Mouse (Mus musculus) heart, embryonic 11.5 days (tissue): ENCODE results near the gene Olfr1128. TPM values are rescaled to one million over a fixed set of nuclear protein-coding genes. Genes with fewer than 3 reads are reported as not detected.
"Not testable (repeated sequence)": the region's sequence is repeated elsewhere in the genome, so short reads cannot be mapped to it uniquely, and the experiment has no call there.

Experiments used
- ATAC-seq: fragments of 200-750 bp; cut with Nextera tagmentation; replicated peaks from 2 replicates; pipeline ENCODE4 v1.8.0; 2017; ENCODE audit warnings: moderate library complexity; ENCODE audit not compliant: insufficient number of reproducible peaks, low FRiP score, low TSS enrichment
- H3K27ac ChIP-seq: fragments of 300-500 bp; sonication (generic); 2 replicates; pipeline ENCODE4 v1.5.1; 2014; ENCODE audit warnings: mild to moderate bottlenecking, low read depth, low read length
- H3K27me3 ChIP-seq: fragments of 300-500 bp; sonication (generic); 2 replicates; pipeline ENCODE4 v1.6.1; 2014; ENCODE audit warnings: mild to moderate bottlenecking, low read length, mixed read lengths; ENCODE audit not compliant: control insufficient read depth, insufficient read depth
- H3K36me3 ChIP-seq: fragments of 300-500 bp; sonication (generic); 2 replicates; pipeline ENCODE4 v1.6.1; 2014; ENCODE audit warnings: mild to moderate bottlenecking, low read length, moderate library complexity, mixed read lengths; ENCODE audit not compliant: control insufficient read depth, insufficient read depth
- H3K4me1 ChIP-seq: fragments of 300-500 bp; sonication (generic); 2 replicates; pipeline ENCODE4 v1.6.1; 2014; ENCODE audit warnings: low read length; ENCODE audit not compliant: control insufficient read depth, insufficient read depth
- H3K4me2 ChIP-seq: fragments of 300-500 bp; sonication (generic); 2 replicates; pipeline ENCODE4 v1.6.1; 2014; ENCODE audit warnings: mild to moderate bottlenecking, moderate library complexity
- H3K4me3 ChIP-seq: fragments of 300-500 bp; sonication (generic); 2 replicates; pipeline ENCODE4 v1.5.1; 2014; ENCODE audit warnings: low read depth, low read length
- H3K9ac ChIP-seq: fragments of 300-500 bp; sonication (generic); 2 replicates; pipeline ENCODE4 v1.6.1; 2014; ENCODE audit warnings: mild to moderate bottlenecking, low read depth, low read length, moderate library complexity
- H3K9me3 ChIP-seq: fragments of 300-500 bp; sonication (generic); replicated peaks from 2 replicates; pipeline ENCODE4 v1.6.1; 2016; ENCODE audit warnings: low read length; ENCODE audit not compliant: control insufficient read depth
- WGBS: fragments of 180-500 bp; shearing (Covaris S2); extraction: QIAGEN DNeasy Blood & Tissue Kit; methylation state at CpG from one replicate; pipeline ENCODE4 v1.1.7; 2014; ENCODE audit not compliant: insufficient replicate concordance; 5-methylcytosine and 5-hydroxymethylcytosine counted together
- polyA plus RNA-seq: library from polyadenylated mRNA; unstranded; fragments of >200 nt; fragmentation: Nextera tagmentation; extraction: Ambion mirVana; gene quantifications from 2 replicates; pipeline ENCODE4 v1.2.1, GENCODE M21; 2014

The Olfr1128 gene
- polyA plus RNA-seq, 1 experiment from 2014 or later = not detected

GRCm38 (mm10) chr2:87506265-87506664 is 39.1 kb downstream of the Olfr1128 start, which contains the start of gene Pramel6:
TSS of gene Pramel6 (plus strand) at chr2:87506565.
- H3K27ac ChIP-seq = no peak within 1 kb of the TSS
- H3K9ac ChIP-seq = no peak within 1 kb of the TSS
- no peaks in the 10 kb centered on the region for H3K27me3 ChIP-seq
- H3K36me3 ChIP-seq = no peaks in the 10 kb centered on the region
- 80% methylated on average over 6 of the region's 6 CpGs for WGBS
- no peaks in the 10 kb centered on the region for H3K4me1 ChIP-seq
- no peak within 1 kb of the TSS for H3K4me3 ChIP-seq
- H3K4me2 ChIP-seq = no peak within 1 kb of the TSS
- no peak for ATAC-seq
- H3K9me3 ChIP-seq = no peaks in the 10 kb centered on the region

- H3K27me3 ChIP-seq, H3K4me2 ChIP-seq, ATAC-seq, H3K27ac ChIP-seq, H3K9ac ChIP-seq, H3K36me3 ChIP-seq, H3K4me1 ChIP-seq, H3K4me3 ChIP-seq, H3K9me3 ChIP-seq: not testable (repeated sequence)
- 84% methylated on average over 3 of the region's 5 CpGs for WGBS
Observed at GRCm38 (mm10) chr2:87496993-87497392, 48.3 kb downstream of the Olfr1128 start, which contains the start of gene Pramel7. TSS of gene Pramel7 (minus strand) at chr2:87497093.

Other genes with a start within 250 kb of the Olfr1128 start
- gene Olfr1118, start 238.0 kb downstream of the Olfr1128 start, polyA plus RNA-seq = not detected in 2 replicates
- not detected in 2 replicates for gene Olfr1120, start 190.7 kb downstream of the Olfr1128 start, polyA plus RNA-seq
- not detected in 2 replicates for gene Olfr1121, start 175.6 kb downstream of the Olfr1128 start, polyA plus RNA-seq
- gene Olfr1122, start 159.7 kb downstream of the Olfr1128 start, polyA plus RNA-seq = not detected in 2 replicates
- not detected in 2 replicates for gene Olfr1123, start 128.9 kb downstream of the Olfr1128 start, polyA plus RNA-seq
- gene Olfr1124, start 115.3 kb downstream of the Olfr1128 start, polyA plus RNA-seq = not detected in 2 replicates
- not detected in 2 replicates for gene Olfr1126, start 91.6 kb downstream of the Olfr1128 start, polyA plus RNA-seq
- gene Pramel7, start 48.4 kb downstream of the Olfr1128 start, polyA plus RNA-seq = not detected in 2 replicates
- gene Pramel6, start 39.0 kb downstream of the Olfr1128 start, polyA plus RNA-seq = not detected in 2 replicates
- not detected in 2 replicates for gene Olfr153, start 13.7 kb downstream of the Olfr1128 start, polyA plus RNA-seq
- gene Olfr1129, start 28.4 kb upstream of the Olfr1128 start, polyA plus RNA-seq = not detected in 2 replicates
- gene Olfr1130, start 60.7 kb upstream of the Olfr1128 start, polyA plus RNA-seq = not detected in 2 replicates
- not detected in 2 replicates for gene Olfr1131, start 81.6 kb upstream of the Olfr1128 start, polyA plus RNA-seq
- not detected in 2 replicates for gene Olfr1132, start 92.0 kb upstream of the Olfr1128 start, polyA plus RNA-seq
- gene Olfr1133, start 101.8 kb upstream of the Olfr1128 start, polyA plus RNA-seq = not detected in 2 replicates
- not detected in 2 replicates for gene Olfr1134, start 112.9 kb upstream of the Olfr1128 start, polyA plus RNA-seq
- not detected in 2 replicates for gene Olfr1135, start 128.1 kb upstream of the Olfr1128 start, polyA plus RNA-seq
- not detected in 2 replicates for gene Olfr1136, start 148.4 kb upstream of the Olfr1128 start, polyA plus RNA-seq
- not detected in 2 replicates for gene Olfr1137, start 167.6 kb upstream of the Olfr1128 start, polyA plus RNA-seq
- not detected in 2 replicates for gene Olfr1138, start 194.4 kb upstream of the Olfr1128 start, polyA plus RNA-seq
- not detected in 2 replicates for gene Olfr1140, start 198.2 kb upstream of the Olfr1128 start, polyA plus RNA-seq
- not detected in 2 replicates for gene Olfr1141, start 208.4 kb upstream of the Olfr1128 start, polyA plus RNA-seq
- gene Olfr152, start 233.9 kb upstream of the Olfr1128 start, polyA plus RNA-seq = not detected in 2 replicates